Mouse (Mus musculus) mouse embryonic stem cell (cell line): Measurements from ENCODE around the gene Cnnm1.

Experiments used
- in situ Hi-C, 2 experiments: fragments of 300-500 bp; cut with MboI; formaldehyde crosslinking; loops; 1 replicate in 1 of 2; 3 replicates in 1 of 2; pipeline ENCODE4 v1.14.3; 2019 to 2020; ENCODE audit warnings: low sequenced_read_pairs in 2 of 2, low pct_unique_long_range_greater_than_20kb in 1 of 2, mixed read lengths in 1 of 2; ENCODE audit not compliant: unreplicated experiment in 1 of 2

Cnnm1 gene

GRCm38 (mm10) chr19:43440112-43440737 is at the start of gene Cnnm1:
Cnnm1 (plus strand) TSS chr19:43440436.
- in situ Hi-C loops: no loop called here

- in situ Hi-C loops: no loop called here
Observed at GRCm38 (mm10) chr19:43396327-43396726, 43.9 kb upstream of the Cnnm1 start.

- in situ Hi-C loops: no loop called here
Observed at GRCm38 (mm10) chr19:43407181-43407580, 33.1 kb upstream of the Cnnm1 start.

- in situ Hi-C loops: loop anchor here in 1 of 2 experiments (10.0 kb wide), 1 partner anchor 621 kb away; no protein-coding TSS in a partner anchor
Observed at GRCm38 (mm10) chr19:43415565-43415964, 24.7 kb upstream of the Cnnm1 start.

- in situ Hi-C loops: no loop called here
Observed at GRCm38 (mm10) chr19:43420506-43420905, 19.7 kb upstream of the Cnnm1 start.

GRCm38 (mm10) chr19:43424082-43424481 is 16.2 kb upstream of the Cnnm1 start:
- in situ Hi-C loops: no loop called here

- in situ Hi-C loops: no loop called here
Observed at GRCm38 (mm10) chr19:43427446-43428224, 12.6 kb upstream of the Cnnm1 start.

- in situ Hi-C loops: no loop called here
Observed at GRCm38 (mm10) chr19:43439246-43439645, 990 bp upstream of the Cnnm1 start.

- in situ Hi-C loops: no loop called here
Observed at GRCm38 (mm10) chr19:43440768-43441660, 778 bp downstream of the Cnnm1 start.

GRCm38 (mm10) chr19:43441661-43441990 is 1.4 kb downstream of the Cnnm1 start:
- in situ Hi-C loops: no loop called here

- in situ Hi-C loops: no loop called here
Observed at GRCm38 (mm10) chr19:43442269-43442668, 2.0 kb downstream of the Cnnm1 start.

- in situ Hi-C loops: no loop called here
Observed at GRCm38 (mm10) chr19:43442906-43443305, 2.7 kb downstream of the Cnnm1 start.

- in situ Hi-C loops: no loop called here
Observed at GRCm38 (mm10) chr19:43444636-43445205, 4.5 kb downstream of the Cnnm1 start.

GRCm38 (mm10) chr19:43451563-43451962 is 11.3 kb downstream of the Cnnm1 start:
- in situ Hi-C loops: no loop called here

- in situ Hi-C loops: no loop called here
Observed at GRCm38 (mm10) chr19:43452176-43452575, 11.9 kb downstream of the Cnnm1 start.

- in situ Hi-C loops: no loop called here
Observed at GRCm38 (mm10) chr19:43453025-43453424, 12.8 kb downstream of the Cnnm1 start.

- in situ Hi-C loops: no loop called here
Observed at GRCm38 (mm10) chr19:43459948-43460347, 19.7 kb downstream of the Cnnm1 start.

GRCm38 (mm10) chr19:43460481-43460880 is 20.2 kb downstream of the Cnnm1 start:
- in situ Hi-C loops: no loop called here

- in situ Hi-C loops: no loop called here
Observed at GRCm38 (mm10) chr19:43462141-43462540, 21.9 kb downstream of the Cnnm1 start.
